Comparison of ENCODE assay signal across 19 mouse cellular contexts in genomic region chr6:143153160-143153559, GRCm38 (mm10). TPM values are rescaled to one million over a fixed set of nuclear protein-coding genes. Genes with fewer than 3 reads are reported as not detected.
DNase-seq lines count a peak whose midpoint lies in the region; ATAC-seq and TF ChIP-seq lines count a peak whose summit lies in the region.
"Had no signal": no experiment of that assay in that cellular context is flagged by ENCODE, and none has a peak within 500 bp of the region (broad histone marks: within the 10 kb centered on the region; RNA-seq: fewer than 3 reads in every experiment).

No protein-coding gene starts in this region.

- no peak for ATAC-seq in intestine, postnatal 0 days
- ATAC-seq in intestine, embryonic 15.5 days: no peak
- ATAC-seq in liver, embryonic 15.5 days (ENCODE audit: insufficient read depth): no peak
- no peak for ATAC-seq in liver, embryonic 11.5 days (replicated peaks; ENCODE audit: low FRiP score)
- ATAC-seq in embryonic facial prominence, embryonic 14.5 days (ENCODE audit: low read depth): no peak
- ATAC-seq: activated CD4-positive, CD25-positive, alpha-beta regulatory T cell, adult 4 months; forebrain, embryonic 15.5 days had no signal

- no peak overlapping the region for H3K9ac ChIP-seq in intestine, postnatal 0 days (ENCODE audit: low read depth, low read length)
- H3K9ac ChIP-seq in intestine, embryonic 15.5 days: no peak overlapping the region
- no peak overlapping the region for H3K9ac ChIP-seq in liver, embryonic 15.5 days
- no peak overlapping the region for H3K9ac ChIP-seq in liver, embryonic 11.5 days (ENCODE audit: low read depth, low read length)
- no peak overlapping the region for H3K9ac ChIP-seq in embryonic facial prominence, embryonic 14.5 days (ENCODE audit: low read depth, low read length)
- H3K9ac ChIP-seq: forebrain, embryonic 15.5 days; hindbrain, embryonic 12.5 days; limb, embryonic 13.5 days; lung, embryonic 14.5 days had no signal

- H3K27me3 ChIP-seq in intestine, postnatal 0 days (replicated peaks; ENCODE audit: control insufficient read depth, insufficient read depth, low read length): no peaks in the 10 kb centered on the region
- H3K27me3 ChIP-seq in intestine, embryonic 15.5 days (replicated peaks): no peaks in the 10 kb centered on the region
- no peaks in the 10 kb centered on the region for H3K27me3 ChIP-seq in liver, embryonic 15.5 days
- H3K27me3 ChIP-seq in liver, embryonic 11.5 days (replicated peaks; ENCODE audit: control insufficient read depth, insufficient read depth, low read length): no peaks in the 10 kb centered on the region
- H3K27me3 ChIP-seq in embryonic facial prominence, embryonic 14.5 days (replicated peaks; ENCODE audit: control insufficient read depth, insufficient read depth, low read length): no peaks in the 10 kb centered on the region
- no peaks in the 10 kb centered on the region for H3K27me3 ChIP-seq in small intestine, adult 2 months (ENCODE audit: control insufficient read depth, insufficient read depth, low read length)
- H3K27me3 ChIP-seq: forebrain, embryonic 15.5 days; limb, embryonic 13.5 days had no signal

- H3K9me3 ChIP-seq in intestine, postnatal 0 days (ENCODE audit: control insufficient read depth): no peaks in the 10 kb centered on the region
- no peaks in the 10 kb centered on the region for H3K9me3 ChIP-seq in intestine, embryonic 15.5 days
- no peaks in the 10 kb centered on the region for H3K9me3 ChIP-seq in liver, embryonic 15.5 days (replicated peaks)
- no peaks in the 10 kb centered on the region for H3K9me3 ChIP-seq in liver, embryonic 11.5 days (ENCODE audit: control insufficient read depth, low read length)
- no peaks in the 10 kb centered on the region for H3K9me3 ChIP-seq in embryonic facial prominence, embryonic 14.5 days (ENCODE audit: control insufficient read depth, low read length)
- H3K9me3 ChIP-seq: forebrain, embryonic 15.5 days; G1E; hindbrain, embryonic 12.5 days; limb, embryonic 13.5 days had no signal

- peak overlapping the region; percentile 84 for H3K27ac ChIP-seq in intestine, postnatal 0 days (ENCODE audit: low read depth, low read length)
- no peak overlapping the region for H3K27ac ChIP-seq in intestine, embryonic 15.5 days
- H3K27ac ChIP-seq in liver, embryonic 15.5 days (replicated peaks): peak overlapping the region; percentile 51; the same call in 1 of the 2 replicates
- H3K27ac ChIP-seq in liver, embryonic 11.5 days (ENCODE audit: low read depth, low read length): no peak overlapping the region
- 0 out of 2 replicates have a peak overlapping the region, but pooled peaks have one; percentile 39 for H3K27ac ChIP-seq in embryonic facial prominence, embryonic 14.5 days (replicated peaks; ENCODE audit: low read depth, low read length)
- H3K27ac ChIP-seq in small intestine, adult 2 months (ENCODE audit: insufficient read depth, low read depth, low read length): peak overlapping the region; percentile 20; the same call in 1 of the 2 replicates
- H3K27ac ChIP-seq: forebrain, embryonic 15.5 days; hindbrain, embryonic 12.5 days; limb, embryonic 13.5 days had no signal

- TF ChIP-seq CTCF in intestine, postnatal 0 days (IDR thresholded peaks at IDR 0.05; ENCODE audit: low read depth): no peak
- no peak for TF ChIP-seq CTCF in small intestine, adult 2 months (IDR thresholded peaks at IDR 0.05; ENCODE audit: extremely low read depth, insufficient read length, insufficient replicate concordance, low read depth, low read length)

- no peak overlapping the region for H3K4me3 ChIP-seq in intestine, postnatal 0 days (ENCODE audit: low read depth, low read length)
- H3K4me3 ChIP-seq in intestine, embryonic 15.5 days (replicated peaks): no peak overlapping the region
- H3K4me3 ChIP-seq in liver, embryonic 15.5 days (replicated peaks): no peak overlapping the region
- no peak overlapping the region for H3K4me3 ChIP-seq in liver, embryonic 11.5 days (ENCODE audit: low read depth, low read length)
- no peak overlapping the region for H3K4me3 ChIP-seq in embryonic facial prominence, embryonic 14.5 days (ENCODE audit: low read depth, low read length)
- H3K4me3 ChIP-seq in small intestine, adult 2 months (ENCODE audit: low read depth, low read length): no peak overlapping the region
- H3K4me3 ChIP-seq: forebrain, embryonic 15.5 days; hindbrain, embryonic 12.5 days; limb, embryonic 13.5 days had no signal

- no peak overlapping the region for H3K4me2 ChIP-seq in intestine, postnatal 0 days (replicated peaks; ENCODE audit: low read depth)
- H3K4me2 ChIP-seq in intestine, embryonic 15.5 days (replicated peaks): no peak overlapping the region
- no peak overlapping the region for H3K4me2 ChIP-seq in liver, embryonic 15.5 days
- H3K4me2 ChIP-seq in liver, embryonic 11.5 days: no peak overlapping the region
- H3K4me2 ChIP-seq in embryonic facial prominence, embryonic 14.5 days (ENCODE audit: low read depth, low read length): no peak overlapping the region
- H3K4me2 ChIP-seq: forebrain, embryonic 15.5 days; heart, embryonic 11.5 days; hindbrain, embryonic 12.5 days; limb, embryonic 13.5 days; lung, embryonic 14.5 days had no signal

- no peak for TF ChIP-seq POLR2A in small intestine, adult 2 months (IDR thresholded peaks at IDR 0.05; ENCODE audit: low read depth, low read length)

- H3K36me3 ChIP-seq in intestine, postnatal 0 days (ENCODE audit: control insufficient read depth, insufficient read depth): no peaks in the 10 kb centered on the region
- no peaks in the 10 kb centered on the region for H3K36me3 ChIP-seq in intestine, embryonic 15.5 days
- H3K36me3 ChIP-seq in liver, embryonic 15.5 days (replicated peaks): no peaks in the 10 kb centered on the region
- H3K36me3 ChIP-seq in liver, embryonic 11.5 days (ENCODE audit: control insufficient read depth, insufficient read depth, low read length): no peaks in the 10 kb centered on the region
- H3K36me3 ChIP-seq in embryonic facial prominence, embryonic 14.5 days (ENCODE audit: control insufficient read depth, insufficient read depth, low read length): no peaks in the 10 kb centered on the region
- H3K36me3 ChIP-seq in small intestine, adult 2 months (ENCODE audit: control insufficient read depth, insufficient read depth, low read length): no peaks in the 10 kb centered on the region
- H3K36me3 ChIP-seq: forebrain, embryonic 15.5 days; G1E; hindbrain, embryonic 12.5 days; limb, embryonic 13.5 days had no signal

- WGBS in intestine, postnatal 0 days: 37% methylated on average over 2 of the region's 2 CpGs
- WGBS in intestine, embryonic 15.5 days: 56% methylated on average over 2 of the region's 2 CpGs
- 60% methylated on average over 2 of the region's 2 CpGs for WGBS in liver, embryonic 15.5 days (ENCODE audit: insufficient replicate concordance)
- WGBS in liver, embryonic 11.5 days: 63% methylated on average over 2 of the region's 2 CpGs
- 23% methylated on average over 2 of the region's 2 CpGs for WGBS in embryonic facial prominence, embryonic 14.5 days
- 27% methylated on average over 2 of the region's 2 CpGs for WGBS in small intestine, adult 2 months

- peaks cover 4% of the 10 kb centered on the region; the same call in 1 of the 2 replicates for H3K4me1 ChIP-seq in intestine, postnatal 0 days (replicated peaks; ENCODE audit: control insufficient read depth, insufficient read depth, low read length)
- H3K4me1 ChIP-seq in intestine, embryonic 15.5 days (replicated peaks): peaks cover 5% of the 10 kb centered on the region; the same call in 1 of the 2 replicates
- peaks cover 17% of the 10 kb centered on the region for H3K4me1 ChIP-seq in liver, embryonic 15.5 days (replicated peaks)
- peaks cover 4% of the 10 kb centered on the region; the same call in 1 of the 2 replicates for H3K4me1 ChIP-seq in liver, embryonic 11.5 days (replicated peaks; ENCODE audit: control insufficient read depth, insufficient read depth, low read length)
- H3K4me1 ChIP-seq in embryonic facial prominence, embryonic 14.5 days (ENCODE audit: control insufficient read depth, insufficient read depth, low read length): peaks cover 27% of the 10 kb centered on the region
- peaks cover 23% of the 10 kb centered on the region for H3K4me1 ChIP-seq in small intestine, adult 2 months (ENCODE audit: control insufficient read depth, insufficient read depth, insufficient read length, low read length)
- H3K4me1 ChIP-seq: forebrain, embryonic 15.5 days had no signal

- DNase-seq in liver, embryonic 11.5 days (ENCODE audit: low spot score): no peak
- DNase-seq in embryonic facial prominence, embryonic 14.5 days (ENCODE audit: low spot score): no peak
- no peak for DNase-seq in left cerebral cortex, adult 9 months (ENCODE audit: low spot score in 2 of 2)
- DNase-seq: adrenal gland, postnatal 10 days; cerebellum, adult 11 months; heart, postnatal 14 days; lung, embryonic 14.5 days; right cerebral cortex, adult 18-20 months; thymus, postnatal 25 days had no signal

RNA-seq across cellular contexts. Expression of gene Etnk1, which starts 13.9 kb away (rescaled TPM):
- polyA plus RNA-seq in intestine, postnatal 0 days (2015; fragmentation: Nextera tagmentation; extraction: Ambion mirVana): 14.5 and 16.4 TPM in 2 replicates
- polyA plus RNA-seq in intestine, embryonic 15.5 days (2015; fragmentation: Nextera tagmentation; extraction: Ambion mirVana): 17.9 and 18.6 TPM in 2 replicates
- 7.4 and 8.9 TPM in 2 replicates for polyA plus RNA-seq in liver, embryonic 15.5 days (2015; fragmentation: Nextera tagmentation; extraction: Ambion mirVana)
- polyA plus RNA-seq in liver, embryonic 11.5 days (2014; fragmentation: Nextera tagmentation; extraction: Ambion mirVana): 20.0 and 23.6 TPM in 2 replicates
- 24.6 and 25.0 TPM in 2 replicates for polyA plus RNA-seq in embryonic facial prominence, embryonic 14.5 days (2014; fragmentation: Nextera tagmentation; extraction: Ambion mirVana)
- 65.2 and 77.7 TPM in 2 replicates for polyA plus RNA-seq in small intestine, adult 2 months (2012; rRNA removed)

RNA-seq across cellular contexts. Expression of gene C2cd5, which starts 53.2 kb away (rescaled TPM):
- 10.2 and 10.4 TPM in 2 replicates for polyA plus RNA-seq in intestine, postnatal 0 days (2015; fragmentation: Nextera tagmentation; extraction: Ambion mirVana)
- polyA plus RNA-seq in intestine, embryonic 15.5 days (2015; fragmentation: Nextera tagmentation; extraction: Ambion mirVana): 19.8 and 22.0 TPM in 2 replicates
- 17.8 TPM in 2 replicates for polyA plus RNA-seq in liver, embryonic 15.5 days (2015; fragmentation: Nextera tagmentation; extraction: Ambion mirVana)
- 24.1 and 25.0 TPM in 2 replicates for polyA plus RNA-seq in liver, embryonic 11.5 days (2014; fragmentation: Nextera tagmentation; extraction: Ambion mirVana)
- 19.1 and 22.4 TPM in 2 replicates for polyA plus RNA-seq in embryonic facial prominence, embryonic 14.5 days (2014; fragmentation: Nextera tagmentation; extraction: Ambion mirVana)
- polyA plus RNA-seq in small intestine, adult 2 months (2012; rRNA removed): 5.8 and 15.9 TPM in 2 replicates

Comparison
In these comparisons a context has a peak if more than half of its experiments do, and no peak if none do; other contexts are left out.
1. H3K27ac ChIP-seq: peak in intestine, postnatal 0 days (single experiment), liver, embryonic 15.5 days (single experiment), embryonic facial prominence, embryonic 14.5 days (single experiment) and small intestine, adult 2 months (single experiment); none in intestine, embryonic 15.5 days (single experiment) and liver, embryonic 11.5 days (single experiment).